Mouse (Mus musculus): Measurements from ENCODE around the gene St8sia1. TPM values are rescaled to one million over a fixed set of nuclear protein-coding genes. Genes with fewer than 3 reads are reported as not detected.

St8sia1 gene
- polyA plus RNA-seq, 1 experiment from 2014 or later, result 4.2 TPM

DNA sequence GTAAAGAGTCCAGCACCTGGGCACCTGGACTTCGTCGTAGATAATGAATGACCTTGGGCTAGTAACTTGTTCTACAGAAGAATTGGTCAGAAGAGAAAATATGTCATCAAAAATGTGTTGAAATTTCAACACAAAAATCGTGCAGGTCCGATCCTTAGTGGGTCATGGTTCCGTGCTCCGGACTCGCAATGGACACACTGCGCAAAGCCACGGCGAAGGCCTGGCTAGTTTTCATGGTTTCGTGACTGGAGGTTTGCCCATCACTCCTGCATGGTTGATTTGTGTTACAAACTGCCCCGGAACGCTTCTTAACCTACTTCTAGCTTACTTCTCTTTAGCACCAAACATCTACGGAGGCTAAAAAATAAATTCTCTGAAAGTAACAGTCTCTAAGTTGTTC is 1.4 kb downstream of the St8sia1 start:
- H3K36me3 ChIP-seq (ENCODE audit: insufficient read depth, low read length), result no peaks in the 10 kb centered on the region
- H3K27me3 ChIP-seq (ENCODE audit: insufficient read depth, low read length), result peaks cover 16% of the 10 kb centered on the region
- H3K9ac ChIP-seq (replicated peaks; ENCODE audit: low read length), result no peak overlapping the region
- 83% methylated on average over 14 of the region's 14 CpGs for WGBS
- no peak for ATAC-seq (ENCODE audit: low FRiP score, low TSS enrichment)
- H3K4me3 ChIP-seq (ENCODE audit: low read length), result peak overlapping the region; percentile 65
- peaks cover 6% of the 10 kb centered on the region; the same call in 1 of the 2 replicates for H3K4me1 ChIP-seq (ENCODE audit: insufficient read depth, low read length)
- no peak overlapping the region for H3K27ac ChIP-seq (ENCODE audit: low read length)
- peak overlapping the region; percentile 99 for H3K4me2 ChIP-seq (replicated peaks; ENCODE audit: low read depth, low read length)
- H3K9me3 ChIP-seq (ENCODE audit: low read length), result no peaks in the 10 kb centered on the region

DNA sequence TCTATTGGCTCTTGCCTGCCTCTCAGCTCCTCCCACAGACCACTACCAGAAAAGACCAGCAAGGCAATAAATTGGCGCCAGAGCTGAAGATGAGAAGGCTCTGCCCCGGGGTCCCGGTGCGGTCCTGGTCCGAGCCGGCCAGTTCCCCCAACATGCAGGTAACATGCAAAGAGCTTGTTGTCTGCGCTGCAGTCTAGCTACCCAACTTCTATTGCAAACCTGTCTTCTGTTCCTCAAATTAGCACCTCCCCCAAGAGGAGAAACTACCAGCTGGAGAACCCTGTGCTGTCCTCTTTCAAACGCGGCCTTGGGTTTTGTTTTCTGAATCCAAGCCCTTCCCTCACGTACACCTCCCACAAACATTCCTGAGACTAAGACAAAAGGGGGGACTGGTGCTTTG is 1.8 kb downstream of the St8sia1 start:
- Histone ChIP-seq H3K27me3 (ENCODE audit: insufficient read depth, low read length) (peaks cover 16% of the 10 kb centered on the region), H3K4me3 (ENCODE audit: low read length) (peak overlapping the region; percentile 65), H3K36me3 (ENCODE audit: insufficient read depth, low read length) (no peaks in the 10 kb centered on the region), H3K9ac (replicated peaks; ENCODE audit: low read length) (no peak overlapping the region; the same call in 1 of the 2 replicates), H3K27ac (ENCODE audit: low read length) (no peak overlapping the region), H3K4me2 (replicated peaks; ENCODE audit: low read depth, low read length) (peak overlapping the region; percentile 99), H3K9me3 (ENCODE audit: low read length) (no peaks in the 10 kb centered on the region), H3K4me1 (ENCODE audit: insufficient read depth, low read length) (peaks cover 6% of the 10 kb centered on the region; the same call in 1 of the 2 replicates)
- ATAC-seq (ENCODE audit: low FRiP score, low TSS enrichment), result no peak
- WGBS, result 56% methylated on average over 10 of the region's 10 CpGs

DNA sequence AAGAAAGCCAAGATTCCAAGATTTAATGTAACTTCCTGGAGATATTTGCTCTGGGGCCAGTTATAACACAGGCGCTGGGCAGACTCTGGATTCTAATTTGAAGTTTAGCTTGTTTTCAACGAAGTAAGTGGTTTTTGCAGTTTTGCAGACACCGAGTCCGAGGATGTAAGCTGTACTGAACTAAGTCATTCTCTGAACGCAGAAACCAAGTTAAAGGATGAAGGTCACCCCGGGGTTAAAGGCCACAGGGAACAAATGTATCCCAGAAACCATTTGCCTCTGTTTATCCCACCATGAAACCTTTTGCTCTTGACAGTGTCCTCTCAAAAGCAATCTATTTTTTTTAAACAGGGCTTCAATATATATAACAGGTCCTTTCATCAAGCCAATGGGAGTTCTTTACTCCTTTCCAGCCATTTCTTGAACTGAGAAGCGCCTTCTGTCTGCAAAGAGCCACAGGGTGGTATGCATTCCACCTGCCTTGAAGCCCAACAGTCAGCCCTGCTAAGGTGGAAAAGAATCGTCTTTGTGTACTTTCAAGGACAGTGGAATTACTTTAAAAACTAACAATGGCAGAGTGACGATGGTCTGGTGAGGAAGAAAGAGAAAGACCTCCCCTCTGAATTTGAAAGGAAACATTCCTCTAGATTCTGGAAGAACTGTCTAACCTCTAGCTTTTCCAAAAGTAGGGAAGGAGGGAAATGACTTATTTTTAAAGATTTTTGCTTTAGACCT is 2.4 kb downstream of the St8sia1 start:
- Histone ChIP-seq H3K9me3 (ENCODE audit: low read length) (no peaks in the 10 kb centered on the region), H3K27me3 (ENCODE audit: insufficient read depth, low read length) (peaks cover 16% of the 10 kb centered on the region), H3K4me2 (replicated peaks; ENCODE audit: low read depth, low read length) (peak overlapping the region; percentile 99; the same call in 1 of the 2 replicates), H3K4me1 (ENCODE audit: insufficient read depth, low read length) (peaks cover 6% of the 10 kb centered on the region; the same call in 1 of the 2 replicates), H3K36me3 (ENCODE audit: insufficient read depth, low read length) (no peaks in the 10 kb centered on the region), H3K4me3 (ENCODE audit: low read length) (peak overlapping the region; percentile 65), H3K27ac (ENCODE audit: low read length) (no peak overlapping the region), H3K9ac (replicated peaks; ENCODE audit: low read length) (no peak overlapping the region)
- WGBS, result 76% methylated on average over 9 of the region's 9 CpGs
- ATAC-seq (ENCODE audit: low FRiP score, low TSS enrichment), result no peak

DNA sequence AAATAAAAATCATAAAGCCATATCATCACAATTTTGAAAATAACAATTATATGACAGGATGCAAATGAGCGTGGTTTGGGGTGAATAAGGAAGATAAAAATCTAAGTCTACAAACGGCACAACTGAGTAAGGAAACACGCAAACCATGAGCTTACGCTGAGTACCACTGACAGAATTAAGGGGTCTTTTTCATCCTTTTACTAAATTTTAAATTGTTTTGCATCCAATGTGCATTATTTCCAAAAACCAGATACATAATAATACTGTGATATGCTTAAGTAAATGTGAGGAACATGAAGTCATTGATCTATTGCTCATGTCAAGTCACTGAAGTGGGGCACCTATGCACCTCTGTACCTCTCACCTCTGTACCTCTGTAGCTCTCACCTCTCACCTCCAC is 7.7 kb downstream of the St8sia1 start:
- H3K27ac ChIP-seq (ENCODE audit: low read length), result no peak overlapping the region
- no peak overlapping the region for H3K4me2 ChIP-seq (replicated peaks; ENCODE audit: low read depth, low read length)
- H3K27me3 ChIP-seq (ENCODE audit: insufficient read depth, low read length), result no peaks in the 10 kb centered on the region
- ATAC-seq (ENCODE audit: low FRiP score, low TSS enrichment), result no peak
- H3K9me3 ChIP-seq (ENCODE audit: low read length), result no peaks in the 10 kb centered on the region
- H3K4me1 ChIP-seq (ENCODE audit: insufficient read depth, low read length), result 0 out of 2 replicates have a peak, but pooled peaks cover 3% of the 10 kb centered on the region
- no peak overlapping the region for H3K4me3 ChIP-seq (ENCODE audit: low read length)
- no peaks in the 10 kb centered on the region for H3K36me3 ChIP-seq (ENCODE audit: insufficient read depth, low read length)
- 90% methylated on average over 4 of the region's 4 CpGs for WGBS
- no peak overlapping the region for H3K9ac ChIP-seq (replicated peaks; ENCODE audit: low read length)

DNA sequence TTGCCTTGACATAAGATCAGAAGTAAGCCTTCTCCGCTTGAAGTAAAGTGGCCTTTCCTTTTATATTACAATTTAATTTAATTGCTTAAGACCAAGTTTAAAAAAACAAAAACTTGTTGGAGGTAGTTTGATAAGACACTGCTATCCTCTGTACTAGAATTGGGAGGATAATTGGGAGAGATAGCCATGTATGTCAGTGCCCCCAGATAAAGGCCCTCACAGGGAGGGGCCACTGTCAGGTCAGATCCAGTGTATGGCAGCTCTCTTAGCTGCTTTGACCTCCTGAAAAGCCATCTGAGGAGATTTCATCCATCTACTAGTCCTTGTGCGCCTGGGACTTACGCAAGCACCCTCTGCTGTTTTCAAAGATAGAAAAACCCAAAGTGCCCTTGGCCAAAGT is 9.0 kb downstream of the St8sia1 start:
- H3K36me3 ChIP-seq (ENCODE audit: insufficient read depth, low read length), result no peaks in the 10 kb centered on the region
- H3K4me1 ChIP-seq (ENCODE audit: insufficient read depth, low read length), result 0 out of 2 replicates have a peak, but pooled peaks cover 3% of the 10 kb centered on the region
- WGBS, result 96% methylated on average over 3 of the region's 3 CpGs
- no peak overlapping the region for H3K4me3 ChIP-seq (ENCODE audit: low read length)
- no peaks in the 10 kb centered on the region for H3K9me3 ChIP-seq (ENCODE audit: low read length)
- H3K27ac ChIP-seq (ENCODE audit: low read length), result no peak overlapping the region
- no peak overlapping the region for H3K4me2 ChIP-seq (replicated peaks; ENCODE audit: low read depth, low read length)
- H3K27me3 ChIP-seq (ENCODE audit: insufficient read depth, low read length), result no peaks in the 10 kb centered on the region
- no peak overlapping the region for H3K9ac ChIP-seq (replicated peaks; ENCODE audit: low read length)
- ATAC-seq (ENCODE audit: low FRiP score, low TSS enrichment), result no peak

DNA sequence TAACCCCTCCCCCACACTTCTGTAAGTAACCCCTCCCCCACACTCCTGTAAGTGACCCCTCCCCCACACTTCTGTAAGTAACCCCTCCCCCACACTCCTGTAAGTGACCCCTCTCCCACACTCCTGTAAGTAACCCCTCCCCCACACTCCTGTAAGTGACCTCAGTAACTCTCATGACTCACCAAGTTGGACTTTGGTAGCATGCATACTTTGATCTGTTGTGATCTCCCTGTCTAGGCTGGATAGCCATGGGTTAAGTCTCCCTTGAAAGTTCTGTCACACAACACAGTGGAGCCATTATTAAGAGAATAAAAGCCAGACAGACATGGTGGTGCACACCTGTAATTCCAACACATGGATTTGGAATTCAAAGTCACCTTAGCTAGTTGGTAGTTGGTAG is 11.1 kb downstream of the St8sia1 start:
- no peak overlapping the region for H3K27ac ChIP-seq (ENCODE audit: low read length)
- H3K9ac ChIP-seq (replicated peaks; ENCODE audit: low read length), result no peak overlapping the region
- H3K4me1 ChIP-seq (ENCODE audit: insufficient read depth, low read length), result 0 out of 2 replicates have a peak, but pooled peaks cover 1% of the 10 kb centered on the region
- ATAC-seq (ENCODE audit: low FRiP score, low TSS enrichment), result no peak
- H3K4me2 ChIP-seq (replicated peaks; ENCODE audit: low read depth, low read length), result no peak overlapping the region
- no peak overlapping the region for H3K4me3 ChIP-seq (ENCODE audit: low read length)
- no peaks in the 10 kb centered on the region for H3K27me3 ChIP-seq (ENCODE audit: insufficient read depth, low read length)
- no peaks in the 10 kb centered on the region for H3K36me3 ChIP-seq (ENCODE audit: insufficient read depth, low read length)
- no peaks in the 10 kb centered on the region for H3K9me3 ChIP-seq (ENCODE audit: low read length)

DNA sequence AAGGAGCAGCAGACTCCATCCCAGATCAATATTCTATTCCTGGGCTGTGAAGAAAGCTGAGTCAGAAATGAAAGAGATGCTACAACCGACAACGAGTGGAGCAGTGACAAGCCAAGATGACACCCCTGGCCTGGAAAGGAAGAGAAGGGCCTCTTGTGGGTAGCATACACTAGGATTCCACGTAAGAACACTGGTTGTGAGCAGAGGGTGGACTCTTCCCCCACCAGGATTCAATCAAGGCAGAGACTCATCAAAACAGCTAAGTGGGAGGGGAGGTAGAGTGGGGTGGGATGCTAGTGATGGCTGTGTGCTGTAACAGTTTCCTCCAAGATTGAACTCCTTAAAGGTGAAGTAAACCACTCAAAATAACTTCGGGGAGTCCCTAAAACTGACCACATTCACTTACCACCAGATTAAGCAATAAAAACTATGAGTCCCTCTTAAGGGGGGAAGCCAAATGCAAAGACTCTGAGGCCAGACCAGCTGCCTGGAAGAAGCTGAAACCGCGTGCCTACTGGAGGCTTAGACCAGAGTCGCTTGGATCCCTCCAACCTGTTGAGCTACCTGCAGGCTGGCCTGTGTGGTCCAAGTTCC is 11.8 kb downstream of the St8sia1 start:
- H3K4me2 ChIP-seq (replicated peaks; ENCODE audit: low read depth, low read length), result no peak overlapping the region
- WGBS, result 93% methylated on average over 7 of the region's 7 CpGs

DNA sequence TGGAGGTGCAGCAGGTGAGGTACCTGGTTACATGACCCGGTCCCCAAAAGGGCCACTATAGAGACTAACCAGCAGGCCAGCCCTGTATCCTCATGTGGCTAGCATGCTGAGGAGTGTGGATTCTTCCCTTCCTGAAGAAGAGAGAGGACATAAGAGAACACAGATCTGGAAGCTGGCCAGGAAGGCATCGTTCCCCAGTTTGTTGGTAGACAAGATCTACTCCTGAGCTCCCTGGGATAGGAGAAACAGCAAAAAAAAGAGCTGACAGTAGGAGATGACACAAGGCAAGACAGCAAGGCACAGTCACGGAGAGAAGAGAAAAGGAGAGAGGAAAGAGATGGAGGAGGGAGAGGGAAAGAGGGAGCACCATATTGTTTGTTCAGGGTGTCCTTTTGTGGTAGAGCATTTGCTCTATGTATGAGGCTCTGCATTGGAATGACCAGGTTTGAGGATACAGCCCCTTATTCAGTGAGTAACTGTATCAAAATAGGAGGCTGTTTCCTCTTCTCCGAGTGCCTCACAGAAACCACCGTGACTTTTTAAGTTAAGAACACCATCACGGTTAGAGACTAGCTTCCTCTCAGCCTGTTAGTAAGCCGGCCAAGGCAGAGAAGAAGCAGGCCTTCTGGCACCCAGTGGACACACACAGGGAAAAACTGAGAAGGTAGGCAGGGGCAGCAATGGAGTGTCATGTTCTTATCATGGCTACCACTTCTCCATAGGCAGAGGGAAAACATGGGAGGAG is 12.5 kb downstream of the St8sia1 start:
- no peak for ATAC-seq (ENCODE audit: low FRiP score, low TSS enrichment)
- Histone ChIP-seq H3K4me3 (ENCODE audit: low read length) (no peak overlapping the region), H3K27ac (ENCODE audit: low read length) (no peak overlapping the region), H3K4me2 (replicated peaks; ENCODE audit: low read depth, low read length) (no peak overlapping the region), H3K4me1 (ENCODE audit: insufficient read depth, low read length) (no peaks in the 10 kb centered on the region), H3K9ac (replicated peaks; ENCODE audit: low read length) (no peak overlapping the region), H3K9me3 (ENCODE audit: low read length) (no peaks in the 10 kb centered on the region), H3K27me3 (ENCODE audit: insufficient read depth, low read length) (no peaks in the 10 kb centered on the region), H3K36me3 (ENCODE audit: insufficient read depth, low read length) (no peaks in the 10 kb centered on the region)
- 84% methylated on average over 7 of the region's 7 CpGs for WGBS

More for the DNA sequence above, 11.8 kb downstream of the St8sia1 start:
- H3K36me3 ChIP-seq (ENCODE audit: insufficient read depth, low read length), result no peaks in the 10 kb centered on the region
- ATAC-seq (ENCODE audit: low FRiP score, low TSS enrichment), result no peak
- no peaks in the 10 kb centered on the region for H3K9me3 ChIP-seq (ENCODE audit: low read length)
- H3K4me1 ChIP-seq (ENCODE audit: insufficient read depth, low read length), result no peaks in the 10 kb centered on the region
- no peak overlapping the region for H3K27ac ChIP-seq (ENCODE audit: low read length)
- no peak overlapping the region for H3K4me3 ChIP-seq (ENCODE audit: low read length)
- H3K9ac ChIP-seq (replicated peaks; ENCODE audit: low read length), result no peak overlapping the region
- H3K27me3 ChIP-seq (ENCODE audit: insufficient read depth, low read length), result no peaks in the 10 kb centered on the region

DNA sequence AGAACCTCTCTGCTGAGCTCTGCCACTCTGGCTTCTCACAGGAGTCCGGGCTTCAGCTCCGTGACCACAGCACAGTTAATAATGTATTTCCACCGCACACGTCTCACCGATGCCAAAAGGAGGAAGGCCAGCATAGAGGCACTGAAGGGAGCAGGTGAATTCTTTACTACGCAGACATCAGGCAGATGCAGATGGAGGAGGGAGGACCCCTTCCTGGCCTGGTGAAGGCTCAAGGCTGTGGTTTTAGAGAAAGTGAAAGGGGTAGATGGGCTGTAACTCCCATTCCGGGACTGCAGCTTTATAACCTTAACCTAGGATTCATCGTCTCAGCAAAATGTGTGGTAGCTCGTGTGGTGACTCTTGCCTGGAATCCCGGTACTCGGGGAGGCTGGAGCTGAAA is 13.9 kb downstream of the St8sia1 start:
- Histone ChIP-seq H3K4me2 (replicated peaks; ENCODE audit: low read depth, low read length) (no peak overlapping the region), H3K9ac (replicated peaks; ENCODE audit: low read length) (no peak overlapping the region), H3K27me3 (ENCODE audit: insufficient read depth, low read length) (no peaks in the 10 kb centered on the region), H3K9me3 (ENCODE audit: low read length) (no peaks in the 10 kb centered on the region), H3K27ac (ENCODE audit: low read length) (no peak overlapping the region), H3K36me3 (ENCODE audit: insufficient read depth, low read length) (no peaks in the 10 kb centered on the region), H3K4me3 (ENCODE audit: low read length) (no peak overlapping the region), H3K4me1 (ENCODE audit: insufficient read depth, low read length) (peaks cover under 1% of the 10 kb centered on the region; the same call in 1 of the 2 replicates)
- 80% methylated on average over 11 of the region's 11 CpGs for WGBS
- ATAC-seq (ENCODE audit: low FRiP score, low TSS enrichment), result no peak

All from kidney, embryonic 16.5 days (tissue).